Mouse (Mus musculus) bone marrow, adult 2 months (tissue): ENCODE measurements around the gene Clcn2.

Source experiments
- CTCF ChIP-seq: fragments of 200-500 bp; IDR thresholded peaks from 2 replicates; pipeline ENCODE4 v1.5.1; 2011; ENCODE audit warnings: low read length, control low read depth; ENCODE audit not compliant: control insufficient read depth, insufficient read depth
- POLR2A ChIP-seq: fragments of 200-500 bp; IDR thresholded peaks from 2 replicates; pipeline ENCODE4 v1.6.1; 2011; ENCODE audit warnings: low read depth, mild to moderate bottlenecking, control low read depth, low read length, borderline replicate concordance; ENCODE audit not compliant: control insufficient read depth

- TF ChIP-seq POLR2A = no peak
- no peak for TF ChIP-seq CTCF
Observed at GRCm38 (mm10) chr16:20739845-20740244, 22.3 kb upstream of the Clcn2 start.
